Mouse (Mus musculus) T-helper 17 cell (primary cell): ENCODE measurements around the gene Ccdc87.

Experiments
- in situ Hi-C, 2 experiments: fragments of 300-600 bp; cut with MboI, MseI; formaldehyde crosslinking; loops; 1 replicate in 1 of 2; 2 replicates in 1 of 2; pipeline ENCODE4 v1.15.1; 2025; ENCODE audit warnings: high pct_unique_total_duplicates in 2 of 2

The Ccdc87 gene

DNA sequence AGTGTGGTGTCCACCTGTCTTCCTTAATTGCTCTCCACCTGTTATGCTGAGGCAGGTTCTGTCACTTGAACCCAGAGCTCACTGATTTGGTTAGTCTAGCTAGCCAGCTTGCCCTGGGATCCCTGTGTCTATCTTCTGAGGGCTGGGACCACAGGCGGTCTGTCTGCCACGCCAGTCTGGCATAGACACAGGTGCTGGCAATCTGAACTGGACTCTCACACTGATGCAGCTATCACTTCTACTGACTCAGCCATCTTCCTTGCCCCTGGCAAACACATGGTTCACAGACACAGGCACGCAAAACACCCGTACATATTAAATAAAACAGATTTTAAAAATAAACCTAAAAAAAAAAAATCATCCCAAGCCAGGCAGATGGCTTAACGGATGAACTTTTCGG, 2.1 kb upstream of the Ccdc87 start:
- in situ Hi-C loops: no loop called here

DNA sequence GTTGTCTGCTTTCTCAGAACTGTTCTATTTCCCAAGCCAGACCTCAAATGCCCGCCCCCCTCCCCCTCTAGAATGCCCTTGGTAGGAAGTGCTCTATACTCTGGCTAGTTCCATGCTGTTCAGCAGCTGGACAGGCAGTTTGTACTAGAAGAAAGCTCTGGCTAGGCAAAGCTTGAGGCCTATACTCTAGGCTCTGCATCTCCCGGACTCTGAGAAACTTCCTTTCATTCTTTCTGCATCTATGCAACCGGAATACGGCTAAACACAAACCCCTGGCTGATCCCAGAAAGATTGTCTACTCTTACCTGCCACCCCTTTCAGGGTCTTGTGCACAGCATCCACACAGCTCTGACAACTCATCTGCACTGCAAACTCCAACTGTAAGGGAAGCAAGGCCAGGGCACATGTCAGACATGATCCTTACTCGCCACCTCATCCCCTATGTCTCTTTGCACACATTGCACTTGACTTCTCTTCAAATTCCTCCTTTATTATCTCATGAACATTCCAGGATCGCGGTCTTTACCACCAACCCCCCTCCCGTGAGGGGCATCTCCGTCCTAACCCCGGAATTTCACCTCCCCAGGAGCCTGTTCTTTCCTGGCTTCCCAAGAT, 533 bp upstream of the Ccdc87 start:
- in situ Hi-C loops: no loop called here

DNA sequence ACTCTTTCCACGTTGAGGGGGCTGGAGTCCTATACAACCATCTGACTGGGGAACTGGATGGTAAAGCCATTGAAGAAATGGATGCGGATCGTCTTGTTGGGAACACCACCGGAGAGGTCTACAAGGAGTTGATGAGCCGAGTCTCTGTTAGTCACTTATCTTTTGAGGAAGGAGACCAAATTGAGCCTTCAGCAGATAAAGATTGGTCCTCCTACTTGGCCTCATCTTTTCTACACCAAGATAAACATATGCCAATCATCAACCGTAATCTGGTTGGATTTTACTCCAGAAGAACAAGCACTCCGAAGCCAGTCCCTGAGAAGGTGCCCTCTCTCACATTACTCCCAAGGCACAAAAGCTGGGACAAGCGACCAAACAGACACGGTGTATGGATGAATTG, 1.7 kb downstream of the Ccdc87 start:
- in situ Hi-C loops: loop anchor here in 1 of 2 experiments (10.0 kb wide), 1 partner anchor 216 kb away; the partner anchor contains the start of gene Rce1

DNA sequence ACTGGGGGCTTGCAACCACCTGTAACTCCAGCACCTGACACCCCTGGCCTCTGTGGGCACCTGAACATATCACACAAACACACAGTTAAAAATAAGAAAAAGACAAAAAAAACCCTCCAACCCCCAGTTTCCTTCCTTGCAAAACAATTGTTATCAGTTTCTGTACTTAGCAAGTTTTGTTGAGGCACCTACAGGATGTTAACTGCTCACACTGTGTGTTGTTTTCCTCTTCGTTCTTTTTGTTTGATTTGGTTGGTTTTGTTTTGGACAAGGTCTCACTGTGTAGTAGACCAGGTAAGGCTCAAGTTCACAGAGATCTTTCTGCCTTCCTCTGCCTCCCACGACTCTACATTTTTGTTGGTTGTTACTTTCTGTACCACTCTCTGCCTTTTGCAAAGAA, 3.4 kb downstream of the Ccdc87 start:
- in situ Hi-C loops: loop anchor here in 1 of 2 experiments (10.0 kb wide), 1 partner anchor 218 kb away; the partner anchor contains the start of gene Rce1

DNA sequence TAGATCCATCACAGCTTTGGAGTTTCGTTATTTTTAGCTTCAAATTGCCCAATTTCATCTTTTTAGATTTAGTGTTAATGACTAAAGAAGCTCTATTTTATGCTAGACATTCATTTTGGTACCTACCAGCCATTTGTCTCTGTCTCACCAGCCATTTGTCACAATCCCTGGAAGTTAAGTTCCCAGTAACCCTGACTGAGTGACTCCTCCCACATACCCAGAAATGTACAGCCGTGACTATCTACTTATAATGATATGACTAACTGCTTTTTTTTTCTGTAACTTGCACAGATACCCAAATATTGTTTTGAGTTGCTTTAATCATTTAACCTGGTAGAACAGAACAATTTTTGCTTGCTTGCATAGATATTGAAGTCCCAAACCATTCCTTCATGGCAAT, 6.7 kb downstream of the Ccdc87 start:
- in situ Hi-C loops: loop anchor here in 1 of 2 experiments (10.0 kb wide), 1 partner anchor 221 kb away; the partner anchor contains the start of gene Rce1

DNA sequence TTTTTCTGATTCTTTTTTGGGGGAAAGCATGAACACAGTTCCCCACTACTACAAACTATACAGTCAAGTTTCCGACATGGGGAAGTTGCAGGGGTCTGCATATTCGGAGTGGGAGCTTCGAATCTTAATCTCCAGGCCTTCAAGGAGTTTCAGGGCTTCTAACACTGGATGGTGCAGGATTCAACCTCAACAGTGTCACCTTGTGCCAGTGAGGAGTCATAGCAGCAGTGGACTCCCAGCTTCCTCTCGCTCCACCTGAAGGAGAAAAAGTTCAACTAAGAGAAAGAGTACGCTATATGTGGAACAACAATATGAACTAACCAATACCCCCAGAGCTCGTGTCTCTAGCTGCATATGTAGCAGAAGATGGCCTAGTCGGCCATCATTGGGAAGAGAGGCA, 8.3 kb downstream of the Ccdc87 start:
- in situ Hi-C loops: loop anchor here in 1 of 2 experiments (10.0 kb wide), 1 partner anchor 223 kb away; the partner anchor contains the start of gene Rce1

DNA sequence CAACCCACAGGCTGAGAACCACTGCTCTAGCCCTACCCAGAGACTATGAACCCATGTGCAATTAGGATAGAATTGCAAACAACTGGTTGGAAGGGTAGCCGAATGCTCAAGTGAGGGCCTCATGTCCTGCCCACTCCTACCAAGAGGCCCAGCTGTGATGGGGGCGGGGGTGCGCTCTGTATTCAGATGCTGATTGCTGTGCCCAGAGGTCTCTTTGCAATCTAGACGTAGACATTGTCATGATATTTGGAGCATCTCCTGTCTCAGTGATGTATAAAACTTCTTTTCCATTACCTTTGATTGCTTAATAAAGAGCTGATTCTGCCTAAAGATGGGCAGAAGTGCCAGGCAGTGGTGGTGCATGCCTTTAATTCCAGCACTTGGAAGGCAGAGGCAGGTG, 10.6 kb downstream of the Ccdc87 start:
- in situ Hi-C loops: loop anchor here in 1 of 2 experiments (10.0 kb wide), 1 partner anchor 225 kb away; the partner anchor contains the start of gene Rce1

DNA sequence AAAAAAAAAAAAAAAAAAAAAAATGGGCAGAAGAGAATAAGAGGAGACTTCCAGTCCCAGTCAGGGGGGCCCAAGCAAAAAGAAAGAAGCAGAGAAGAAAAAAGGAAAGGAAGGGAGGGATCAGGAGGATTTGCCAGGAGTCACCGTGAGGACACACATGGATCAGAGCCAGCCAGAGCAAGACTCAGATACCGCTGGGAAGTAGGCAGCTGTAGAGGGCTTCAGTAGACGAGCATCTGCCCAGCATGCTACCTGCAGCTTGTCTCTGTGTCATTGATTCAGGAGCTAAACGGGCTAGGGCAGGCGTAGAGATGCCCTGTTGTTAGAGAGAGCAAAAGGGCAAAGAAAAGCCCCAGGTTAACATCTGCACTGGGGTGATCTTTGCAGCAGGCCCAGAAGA, 11.1 kb downstream of the Ccdc87 start:
- in situ Hi-C loops: no loop called here

DNA sequence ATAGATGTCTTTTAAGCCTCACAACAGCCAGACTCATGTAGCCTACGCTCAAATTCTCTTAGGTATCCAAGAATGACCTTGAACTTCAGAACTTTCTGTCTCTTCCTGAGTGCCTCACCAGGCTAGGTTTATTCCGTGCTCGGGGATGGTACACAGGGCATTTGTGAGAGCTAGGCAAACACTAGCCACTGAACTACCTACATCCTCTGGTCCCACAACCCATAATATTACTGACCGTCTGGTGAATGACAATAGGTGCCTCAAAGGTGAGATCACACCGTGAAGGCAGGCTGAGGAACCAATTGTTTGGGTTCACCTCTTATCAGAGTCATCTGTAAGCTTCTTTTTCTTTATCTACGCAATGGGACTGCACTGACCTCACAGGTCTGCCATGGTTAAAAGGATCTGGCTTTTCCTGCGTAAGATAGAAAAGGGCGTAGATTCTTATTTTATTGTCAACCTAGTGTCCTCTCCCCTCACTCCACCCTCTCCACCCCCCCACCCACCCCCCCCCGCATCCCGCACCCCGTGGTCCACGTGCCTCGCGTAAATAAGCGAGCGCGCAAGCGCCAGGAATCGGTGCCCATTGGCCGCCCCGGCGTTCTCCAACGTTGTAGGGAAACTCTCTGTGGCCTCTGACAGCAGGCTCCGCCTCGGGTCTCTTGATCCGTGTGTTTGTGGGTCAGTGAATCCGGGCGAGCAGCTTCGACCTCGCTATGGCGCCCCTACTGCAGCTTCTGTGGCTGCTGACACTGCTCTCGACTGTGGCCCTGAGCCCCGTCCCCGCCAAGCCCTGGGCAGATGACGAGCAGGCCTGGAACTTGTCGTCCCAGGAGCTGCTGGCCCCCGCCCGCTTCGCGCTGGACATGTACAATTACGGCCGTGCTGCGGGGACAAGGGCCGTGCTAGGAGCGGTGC, 15.6 kb downstream of the Ccdc87 start, which contains the start of gene Ctsf:
Gene Ctsf (plus strand): TSS at position 579 of the 918 bp plus-strand sequence.
- in situ Hi-C loops: no loop called here

DNA sequence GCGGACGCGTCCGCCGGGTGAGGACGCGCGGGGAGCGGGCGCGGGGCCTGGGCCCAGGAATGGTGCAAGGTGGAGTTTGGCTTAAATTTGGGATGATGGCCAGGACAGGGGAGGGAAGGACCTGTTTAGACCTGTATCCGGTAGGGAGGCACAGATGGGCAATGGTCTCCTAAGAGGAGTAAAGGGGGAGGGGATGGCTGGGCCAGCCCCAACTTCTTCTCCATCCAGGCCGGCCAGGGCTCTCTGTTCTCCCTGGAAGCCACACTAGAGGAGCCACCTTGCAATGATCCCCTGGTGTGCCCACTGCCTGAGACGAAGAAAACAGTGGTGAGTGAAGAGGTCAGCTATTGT, 16.3 kb downstream of the Ccdc87 start:
- in situ Hi-C loops: no loop called here

DNA sequence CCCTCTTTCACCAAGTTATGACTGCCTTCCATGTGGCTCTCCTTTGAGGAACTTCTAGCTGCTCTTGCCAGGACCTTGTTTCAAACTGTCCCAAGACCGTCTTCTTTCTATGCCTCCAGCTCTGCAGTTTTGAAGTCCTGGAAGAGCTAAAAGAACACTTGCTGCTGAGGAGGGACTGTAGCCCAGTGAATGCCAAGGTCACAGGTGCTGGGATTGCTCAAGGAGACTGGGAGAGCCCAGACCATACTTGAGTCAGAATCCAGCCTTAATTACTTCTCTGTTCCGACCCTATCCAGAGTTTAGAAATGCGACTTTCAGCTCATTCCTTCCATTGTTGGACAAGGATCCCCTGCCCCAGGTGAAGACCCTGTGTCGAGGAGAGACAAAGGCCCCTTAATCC, 16.8 kb downstream of the Ccdc87 start:
- in situ Hi-C loops: no loop called here

DNA sequence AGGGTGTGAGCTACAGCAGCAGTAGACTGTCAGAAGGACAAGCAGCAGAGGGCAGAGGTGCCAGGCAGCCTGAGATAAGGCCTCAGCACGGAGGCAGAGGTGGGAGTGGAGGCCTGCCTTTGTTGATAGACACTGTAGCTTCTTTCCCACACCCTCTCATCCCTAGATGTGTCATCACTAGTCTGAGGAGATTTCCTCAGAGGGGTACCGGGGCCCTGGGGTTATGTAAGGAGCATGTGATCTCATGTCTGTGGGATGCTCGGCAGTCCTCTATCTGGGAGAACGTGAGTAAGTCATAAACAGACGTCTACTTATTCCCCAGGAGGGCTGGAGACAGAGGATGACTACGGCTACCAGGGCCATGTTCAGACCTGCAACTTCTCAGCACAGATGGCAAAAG, 19.9 kb downstream of the Ccdc87 start:
- in situ Hi-C loops: no loop called here

DNA sequence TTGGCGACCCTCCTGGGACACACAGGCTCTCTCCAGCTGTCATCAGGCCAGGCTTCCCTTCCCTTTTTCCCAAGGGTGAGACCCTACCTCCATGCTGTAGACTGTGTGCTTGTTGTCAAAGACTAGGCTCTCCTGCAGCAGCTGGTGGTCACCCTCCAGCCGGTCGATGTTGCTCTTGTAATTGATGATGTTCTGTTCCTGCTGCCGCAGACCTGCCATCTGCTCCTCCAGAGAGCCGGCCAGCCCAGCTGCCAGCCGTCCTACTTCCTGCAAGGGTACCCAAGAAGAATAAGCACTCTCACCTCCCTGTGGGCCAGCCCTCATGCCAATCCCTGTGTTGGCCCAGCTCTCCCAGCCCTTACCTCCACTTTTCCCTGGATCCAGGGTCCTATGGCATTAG, 23.9 kb downstream of the Ccdc87 start:
- in situ Hi-C loops: no loop called here

DNA sequence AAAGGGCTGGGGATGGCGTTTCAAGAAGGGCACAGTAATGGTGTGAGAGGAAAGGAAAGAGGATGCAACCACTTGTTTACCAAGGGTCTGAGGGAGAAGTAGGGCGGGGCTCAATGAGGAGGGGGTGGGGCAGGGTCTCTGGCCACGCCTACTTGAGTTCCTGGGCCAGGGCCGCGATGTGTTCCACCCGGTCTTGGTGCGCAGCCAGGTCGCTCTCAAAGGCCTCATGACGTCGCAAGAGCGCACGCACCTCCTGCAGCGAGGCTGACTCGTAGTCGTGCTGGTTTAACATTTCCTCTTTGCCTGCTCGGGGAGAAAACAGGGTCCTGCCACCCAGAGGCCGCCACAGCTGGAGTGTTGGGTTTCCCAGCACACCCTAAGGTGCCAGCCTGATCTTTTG, 26.0 kb downstream of the Ccdc87 start:
- in situ Hi-C loops: no loop called here

DNA sequence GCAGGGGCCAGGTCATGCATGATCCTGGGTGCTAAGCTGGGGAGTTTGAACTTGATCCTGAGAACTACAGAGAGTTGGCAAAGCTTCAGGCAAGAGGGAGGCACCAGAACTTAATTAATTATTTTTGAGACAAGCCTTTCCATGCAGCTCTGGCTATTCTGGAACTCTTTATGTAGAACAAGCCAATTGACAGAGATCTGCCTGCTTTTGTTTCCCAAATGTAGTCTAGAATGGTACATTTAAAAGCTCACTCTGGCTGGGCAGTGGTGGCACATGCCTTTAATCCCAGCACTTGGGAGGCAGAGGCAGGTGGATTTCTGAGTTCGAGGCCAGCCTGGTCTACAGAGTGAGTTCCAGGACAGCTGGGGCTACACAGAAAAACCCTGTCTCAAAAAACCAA, 35.4 kb downstream of the Ccdc87 start:
- in situ Hi-C loops: loop anchor here in 1 of 2 experiments (25.0 kb wide), 1 partner anchor 1288 kb away; no protein-coding TSS in a partner anchor

DNA sequence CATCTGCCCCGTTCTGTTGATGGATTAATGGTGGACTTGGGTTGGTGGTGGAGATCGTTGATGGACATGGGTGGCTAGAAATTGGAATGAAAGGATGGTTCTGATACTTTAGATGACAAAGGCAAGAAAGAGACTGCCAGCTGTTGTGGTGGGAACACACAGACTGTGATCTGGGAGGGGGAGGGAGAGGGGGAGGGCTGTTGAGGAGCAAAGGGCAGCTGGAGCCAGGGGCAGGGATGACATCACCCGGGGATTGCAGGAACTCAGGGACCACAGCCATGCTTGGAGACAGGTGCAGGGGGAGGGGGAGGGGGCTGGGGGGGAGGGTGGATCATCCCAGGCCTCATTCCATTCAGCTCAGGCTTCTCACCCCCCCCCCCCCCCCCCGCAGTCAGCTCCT, 37.1 kb downstream of the Ccdc87 start:
- in situ Hi-C loops: loop anchor here in 1 of 2 experiments (25.0 kb wide), 1 partner anchor 1286 kb away; no protein-coding TSS in a partner anchor

DNA sequence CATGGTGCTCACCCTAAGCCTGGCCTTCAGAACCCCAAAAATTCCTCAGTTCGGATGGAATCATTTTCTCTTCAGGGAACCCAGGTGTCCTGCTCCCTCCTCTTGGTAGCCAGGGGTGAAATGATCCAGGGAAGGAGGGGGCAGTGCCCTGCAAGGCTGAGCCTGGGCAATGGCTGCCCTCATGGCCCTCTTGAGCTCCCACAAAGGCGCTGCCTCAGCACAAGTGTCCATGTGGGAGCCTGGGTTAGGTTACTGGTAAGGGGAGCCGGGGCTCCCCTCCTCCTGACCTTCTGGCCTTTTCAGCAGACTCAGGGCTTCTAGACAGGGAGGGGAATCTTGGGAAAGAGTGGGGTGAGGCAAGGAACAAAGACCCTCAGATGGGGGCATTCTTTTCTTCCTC, 37.6 kb downstream of the Ccdc87 start:
- in situ Hi-C loops: loop anchor here in 1 of 2 experiments (25.0 kb wide), 1 partner anchor 1286 kb away; no protein-coding TSS in a partner anchor

DNA sequence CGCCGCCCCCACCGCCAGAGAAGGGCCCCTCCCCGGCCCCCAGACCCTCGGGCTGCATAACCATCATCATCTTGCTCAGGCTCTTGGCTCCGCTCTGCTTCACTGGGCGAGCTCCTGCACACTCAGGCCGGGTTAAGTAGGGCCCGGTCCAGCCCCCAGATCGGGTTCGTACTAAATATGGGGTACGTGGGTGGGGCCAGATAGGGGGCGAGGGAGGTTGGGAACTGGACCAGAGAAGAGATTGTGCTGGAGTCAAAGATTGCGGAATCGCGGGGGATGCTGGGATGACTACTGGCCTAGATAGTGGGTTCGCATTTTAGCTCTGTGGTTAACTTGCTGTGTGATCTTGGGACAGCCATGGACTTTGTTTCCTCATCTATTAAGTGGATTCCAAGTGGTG, 38.6 kb downstream of the Ccdc87 start, which contains the start of gene Actn3:
Gene Actn3 (minus strand): TSS at position 125 of the 400 bp plus-strand sequence.
- in situ Hi-C loops: loop anchor here in 1 of 2 experiments (25.0 kb wide), 1 partner anchor 1285 kb away; no protein-coding TSS in a partner anchor

DNA sequence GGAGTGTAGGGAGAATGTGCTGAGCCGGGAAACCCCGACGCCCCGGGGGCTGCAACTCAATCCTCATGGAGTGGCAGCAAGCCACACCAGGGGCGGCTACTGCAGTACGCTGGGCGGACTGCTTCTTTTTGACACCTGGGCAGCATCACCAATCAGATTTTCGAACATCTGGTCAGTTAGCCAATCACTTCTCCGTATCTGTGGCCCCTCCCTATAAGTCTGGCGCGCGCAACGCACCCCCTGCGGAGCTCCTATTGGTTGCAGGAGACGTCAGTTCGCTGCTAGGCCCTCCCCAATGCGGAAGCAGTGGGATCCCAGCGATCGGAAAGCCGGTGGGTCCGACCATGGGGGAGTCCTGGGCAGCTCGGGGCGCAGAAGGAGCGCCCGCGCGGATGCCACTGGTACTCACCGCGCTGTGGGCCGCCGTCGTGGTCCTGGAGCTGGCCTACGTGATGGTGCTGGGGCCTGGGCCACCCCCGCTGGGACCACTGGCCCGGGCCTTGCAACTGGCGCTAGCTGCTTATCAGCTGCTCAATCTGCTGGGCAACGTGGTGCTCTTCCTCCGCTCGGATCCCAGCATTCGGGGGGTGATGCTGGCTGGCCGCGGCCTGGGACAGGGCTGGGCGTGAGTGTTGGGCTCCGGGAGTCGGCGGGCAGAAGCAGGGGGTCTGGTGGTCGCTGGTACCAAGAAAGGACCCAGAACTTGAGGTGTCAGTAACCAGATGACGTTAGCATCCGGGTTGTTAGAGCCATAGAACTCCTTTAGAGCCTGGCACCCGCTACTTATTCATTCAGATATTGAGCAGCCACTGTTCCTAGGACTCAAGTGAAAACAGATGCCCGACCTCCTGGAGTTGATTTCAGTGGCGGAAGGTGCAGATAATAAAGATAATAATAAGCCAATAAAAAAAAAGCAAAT, 39.5 kb downstream of the Ccdc87 start, which contains the start of gene Zdhhc24:
Gene Zdhhc24 (plus strand): TSS at position 264 of the 919 bp plus-strand sequence.
- in situ Hi-C loops: loop anchor here in 1 of 2 experiments (25.0 kb wide), 1 partner anchor 1284 kb away; no protein-coding TSS in a partner anchor

DNA sequence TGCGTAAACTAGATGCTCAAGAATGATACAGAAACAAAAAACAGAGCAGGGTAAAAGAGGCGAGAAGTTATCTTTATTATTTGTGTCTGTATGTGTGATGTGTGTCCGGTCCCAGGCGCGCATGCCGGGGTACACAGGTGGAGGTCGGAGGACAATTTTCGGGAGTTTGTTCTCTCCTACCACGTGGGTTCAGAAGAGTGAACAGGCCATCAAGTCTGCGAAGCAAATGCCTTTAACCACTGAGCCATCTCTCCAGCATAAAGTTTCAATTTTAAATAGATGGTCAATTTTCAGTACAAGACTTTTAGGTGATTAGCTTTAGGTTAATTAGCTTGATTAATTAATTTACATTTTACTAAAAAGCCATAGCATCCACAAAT, 40.1 kb downstream of the Ccdc87 start:
- in situ Hi-C loops: loop anchor here in 1 of 2 experiments (25.0 kb wide), 1 partner anchor 1283 kb away; no protein-coding TSS in a partner anchor

DNA sequence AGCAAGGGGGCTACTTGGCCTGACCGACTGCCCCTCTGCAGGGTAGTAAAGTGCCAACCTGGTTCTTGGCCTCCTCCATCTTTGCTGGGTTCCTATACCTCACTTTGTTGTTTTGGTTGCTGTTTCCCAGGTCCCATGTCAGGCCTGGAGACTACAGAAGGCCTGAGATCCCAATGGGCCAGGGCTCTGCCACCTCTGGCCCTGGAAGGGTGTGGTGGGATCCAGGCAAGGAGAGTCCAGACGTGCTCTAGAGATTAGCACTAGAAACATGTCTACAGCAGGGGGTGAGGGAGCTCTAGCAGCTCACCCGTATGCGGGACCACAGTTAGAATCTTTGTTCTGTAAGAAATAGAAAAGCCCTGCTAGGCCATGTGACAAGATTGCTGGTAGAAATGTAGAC, 44.8 kb downstream of the Ccdc87 start:
- in situ Hi-C loops: loop anchor here in 1 of 2 experiments (25.0 kb wide), 1 partner anchor 1278 kb away; no protein-coding TSS in a partner anchor
